Mouse (Mus musculus) activated CD4-positive, CD25-positive, alpha-beta regulatory T cell, adult 4 months (primary cell): ENCODE measurements around the gene Il2ra. TPM values are rescaled to one million over a fixed set of nuclear protein-coding genes. Genes with fewer than 3 reads are reported as not detected.
"Not testable (repeated sequence)": the region's sequence is repeated elsewhere in the genome, so short reads cannot be mapped to it uniquely, and the experiment has no call there.

Experiments
- ATAC-seq: one replicate; pipeline ENCODE4 v1.8.0; 2017
- polyA plus RNA-seq, 2 experiments: library from polyadenylated mRNA; unstranded; fragments of 100-300 nt; shearing (Covaris generic); gene quantifications; one replicate each; pipeline ENCODE4 v1.2.1; 2017

Gene Il2ra
- polyA plus RNA-seq, result 100 to 1,000 TPM; 305 to 312 TPM

DNA sequence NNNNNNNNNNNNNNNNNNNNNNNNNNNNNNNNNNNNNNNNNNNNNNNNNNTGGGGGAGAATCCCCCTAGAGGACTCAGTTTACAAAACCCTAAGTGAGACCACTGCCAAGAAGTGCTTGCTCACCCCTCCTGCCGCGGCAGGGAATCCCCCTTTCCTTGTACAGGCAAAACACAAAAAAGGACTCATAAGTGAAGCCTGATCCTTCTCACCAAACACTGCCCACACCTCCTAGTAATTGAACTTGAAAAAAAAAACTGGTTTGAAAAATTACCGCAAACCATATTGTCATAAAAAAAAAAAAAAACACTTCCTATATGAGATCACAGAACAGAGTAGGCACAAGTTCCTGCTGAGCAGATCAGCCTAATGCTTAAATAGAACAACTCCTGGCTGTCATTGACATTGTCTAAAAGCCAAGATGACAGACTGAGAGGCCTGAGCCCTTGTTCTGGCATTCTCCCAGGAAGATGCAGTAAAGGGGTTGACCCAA lies at the start of gene Il2ra:
Gene Il2ra (plus strand): TSS at position 357 of the 491 bp plus-strand sequence.
- ATAC-seq, result peak; percentile 70

DNA sequence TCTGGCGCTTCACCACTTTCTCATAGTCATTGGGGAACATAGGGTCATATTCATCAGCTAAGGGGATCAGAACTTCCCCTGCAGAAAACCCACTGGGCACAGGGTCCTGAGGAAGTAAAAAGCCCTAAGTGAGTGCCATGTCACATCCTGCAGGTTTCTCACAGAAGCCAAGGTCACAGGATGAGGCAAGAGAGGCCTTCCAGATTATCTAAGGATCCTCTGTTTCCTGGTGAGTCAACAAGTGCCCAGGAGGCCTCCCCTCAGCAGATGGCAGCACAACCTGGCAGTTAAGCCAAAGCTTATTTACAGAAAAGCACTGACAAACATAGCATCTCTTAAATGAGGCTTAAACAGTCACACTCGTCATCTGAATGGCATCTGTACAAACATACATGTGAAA lies 45.9 kb upstream of the Il2ra start:
- no peak for ATAC-seq

DNA sequence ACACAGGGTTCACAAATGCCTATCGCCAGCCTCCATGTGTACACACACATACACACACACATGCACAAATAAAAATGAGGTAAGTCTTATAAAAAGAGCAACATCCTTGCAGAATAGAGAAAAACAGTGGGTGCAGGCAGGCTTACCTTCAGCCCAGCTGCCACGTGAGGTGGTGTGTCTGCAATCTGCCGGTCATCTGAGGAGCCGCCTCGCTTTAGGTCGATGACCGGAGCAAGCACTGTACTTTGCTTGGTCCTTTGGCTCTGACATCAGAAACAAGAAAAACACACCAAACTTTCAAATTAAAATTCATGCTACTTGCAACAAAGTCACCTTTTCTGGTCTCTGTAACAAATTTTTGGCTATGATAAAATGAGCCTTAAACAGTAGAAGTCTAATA lies 44.7 kb upstream of the Il2ra start:
- no peak for ATAC-seq

DNA sequence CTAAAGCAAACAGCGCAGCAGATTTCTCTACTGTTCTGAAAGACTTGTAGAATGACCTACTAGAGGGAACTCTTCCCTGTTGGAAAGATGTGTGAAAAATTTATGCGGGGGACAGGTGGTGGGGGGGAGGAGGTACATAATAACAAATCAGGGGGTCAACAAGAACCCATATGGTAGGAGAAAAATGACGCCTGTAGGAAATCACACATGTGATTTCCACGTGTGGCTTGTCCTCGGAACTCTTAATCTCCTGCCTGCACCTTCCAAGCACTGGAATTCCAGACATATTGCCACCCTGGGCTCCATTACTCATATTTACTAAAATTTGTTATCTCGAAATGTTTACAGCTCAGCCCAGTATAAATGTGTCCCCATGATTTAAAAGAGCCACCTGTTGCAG lies 40.8 kb upstream of the Il2ra start:
- no peak for ATAC-seq

DNA sequence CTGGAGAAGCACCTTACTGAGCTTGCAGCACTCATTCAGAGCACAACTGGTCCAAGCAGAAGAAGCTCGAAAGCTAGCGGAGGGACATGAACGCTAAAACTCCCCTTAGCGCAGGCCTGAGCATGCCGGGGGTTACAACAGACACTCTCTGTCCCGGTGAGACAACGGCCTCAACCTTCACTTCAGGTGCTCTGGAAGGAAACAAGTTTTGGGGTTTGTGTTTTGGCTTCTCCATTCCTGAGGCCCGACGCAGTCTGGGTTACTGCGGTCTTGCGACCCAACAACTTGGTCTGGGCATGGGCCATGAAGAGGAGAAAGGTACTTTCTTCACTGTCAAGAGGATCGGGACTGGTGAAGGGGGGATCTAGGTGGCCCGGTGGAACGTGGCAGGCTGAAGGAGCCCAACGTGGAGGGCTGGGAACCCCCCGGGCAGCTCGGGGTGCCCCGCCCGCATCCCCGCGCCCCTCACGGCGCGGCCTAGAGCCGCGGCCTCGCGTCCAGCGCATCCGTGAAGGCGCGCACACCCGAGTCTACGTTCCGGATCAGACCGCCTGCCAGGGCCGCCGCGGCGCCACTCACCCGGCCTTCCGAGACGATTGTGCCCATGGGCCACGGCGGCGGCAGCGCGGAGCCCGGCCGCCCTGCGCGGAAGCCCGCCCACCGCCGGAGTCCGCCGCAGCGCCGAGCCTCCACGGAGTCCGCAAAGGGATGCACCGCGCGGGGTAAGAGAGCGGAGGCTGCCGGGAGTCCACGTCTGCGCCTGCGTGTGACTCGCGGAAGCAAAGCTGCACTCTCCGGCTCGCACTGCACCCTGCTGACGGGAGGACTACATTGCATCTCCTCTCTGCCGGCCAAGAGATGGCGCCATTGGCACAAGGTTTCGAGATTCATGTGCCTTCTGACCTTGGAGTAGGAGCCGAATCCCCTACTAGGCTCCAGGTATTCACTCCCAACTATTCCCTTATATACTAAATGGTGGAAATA lies 39.8 kb upstream of the Il2ra start:
- ATAC-seq, result peak; percentile 98

DNA sequence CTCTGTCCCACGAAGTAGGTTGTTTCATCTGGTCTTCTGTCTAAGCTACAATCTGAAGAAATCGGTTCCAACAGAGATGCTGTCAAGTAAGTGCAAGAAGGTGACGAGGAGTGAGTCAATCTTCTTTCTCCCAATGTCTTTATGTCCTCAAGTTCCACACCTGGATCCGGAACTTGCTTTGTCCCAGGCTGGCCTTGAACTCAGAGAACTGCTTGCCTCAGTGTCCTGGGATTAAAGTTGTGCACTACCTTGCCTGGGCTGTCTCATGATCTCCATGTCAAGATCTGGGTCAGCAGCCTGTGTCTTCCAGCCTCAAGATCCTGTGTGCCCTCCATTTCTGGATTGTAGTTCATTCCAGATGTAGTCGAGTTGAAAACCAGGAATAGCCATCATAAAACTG lies 38.6 kb upstream of the Il2ra start, which contains the start of gene Rbm17:
Gene Rbm17 (minus strand): TSS at position 101 of the 400 bp plus-strand sequence.
- no peak for ATAC-seq

DNA sequence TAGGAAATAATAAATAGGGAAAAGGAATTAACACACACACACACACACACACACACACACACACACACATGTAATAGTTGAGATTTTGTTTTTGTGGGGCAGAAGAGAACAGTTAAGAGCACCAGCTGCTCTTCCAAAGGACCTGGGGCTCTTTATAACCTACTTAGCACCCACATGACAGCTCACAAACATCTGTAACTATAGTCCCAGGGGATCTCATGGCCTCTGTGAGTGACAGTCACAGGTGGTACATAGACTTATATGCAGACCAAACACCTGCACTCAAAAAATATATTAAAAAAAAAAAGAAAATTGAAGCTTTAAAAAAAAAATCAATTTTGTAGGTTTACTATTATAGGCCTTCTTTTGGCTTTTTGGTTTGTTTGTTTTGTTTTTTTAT lies 37.7 kb upstream of the Il2ra start:
- no peak for ATAC-seq

DNA sequence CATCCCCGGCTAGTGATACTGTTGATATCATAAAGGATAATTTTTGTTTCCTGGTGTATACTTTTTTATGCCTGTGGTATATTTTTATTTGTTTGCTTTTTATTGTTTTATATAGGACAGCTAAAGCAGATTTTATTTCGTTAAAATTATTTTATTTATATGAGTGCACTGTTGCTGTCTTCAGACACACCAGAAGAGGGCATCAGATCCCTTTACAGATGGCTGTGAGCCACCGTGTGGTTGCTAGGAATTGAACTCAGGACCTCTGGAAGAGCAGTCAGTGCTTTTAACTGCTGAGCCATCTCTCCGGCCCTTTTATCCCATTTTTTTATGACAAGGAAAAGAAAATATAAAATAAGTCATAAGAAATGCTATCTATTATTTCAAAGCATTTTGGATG lies 35.9 kb upstream of the Il2ra start:
- ATAC-seq, result not testable (repeated sequence)

DNA sequence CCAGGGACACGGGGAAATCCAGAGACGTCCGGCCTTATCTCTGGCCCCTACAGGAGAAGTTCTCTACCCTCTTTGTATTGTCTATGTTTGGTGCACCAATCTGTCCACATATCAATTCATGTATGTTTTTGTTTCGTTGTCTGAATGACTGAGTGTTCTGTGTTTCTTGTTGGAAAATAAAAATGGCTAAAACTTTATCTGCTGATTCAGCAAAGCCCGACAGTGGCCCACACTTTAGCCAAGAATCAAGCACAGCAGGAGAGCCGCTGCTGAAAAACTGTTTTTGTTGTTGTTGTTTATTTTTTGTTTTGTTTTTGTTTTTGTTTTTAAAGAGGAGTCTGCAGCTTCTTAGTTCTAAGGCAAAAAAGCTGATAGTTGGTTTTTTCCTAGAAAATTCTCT lies 29.7 kb upstream of the Il2ra start:
- ATAC-seq, result not testable (repeated sequence)

DNA sequence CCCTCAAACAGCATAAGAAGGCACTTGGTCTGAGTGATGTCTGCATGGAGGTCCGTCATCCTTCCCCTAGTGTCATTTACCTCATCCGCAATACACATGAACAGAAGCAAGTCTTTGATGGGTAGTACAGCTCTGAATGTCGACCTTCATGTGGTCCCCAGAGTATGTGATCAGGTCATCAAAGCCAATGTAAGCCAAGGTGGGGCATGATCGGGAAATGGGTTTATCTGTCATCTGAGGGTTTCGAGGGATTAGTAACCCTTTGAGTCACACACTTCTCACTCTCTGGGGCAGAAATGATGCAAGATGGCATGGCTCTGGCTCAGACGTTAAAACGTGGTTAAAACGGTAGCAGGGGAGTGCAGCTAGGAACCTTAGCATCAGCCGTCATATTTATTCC lies 25.8 kb upstream of the Il2ra start:
- peak; percentile 43 for ATAC-seq

DNA sequence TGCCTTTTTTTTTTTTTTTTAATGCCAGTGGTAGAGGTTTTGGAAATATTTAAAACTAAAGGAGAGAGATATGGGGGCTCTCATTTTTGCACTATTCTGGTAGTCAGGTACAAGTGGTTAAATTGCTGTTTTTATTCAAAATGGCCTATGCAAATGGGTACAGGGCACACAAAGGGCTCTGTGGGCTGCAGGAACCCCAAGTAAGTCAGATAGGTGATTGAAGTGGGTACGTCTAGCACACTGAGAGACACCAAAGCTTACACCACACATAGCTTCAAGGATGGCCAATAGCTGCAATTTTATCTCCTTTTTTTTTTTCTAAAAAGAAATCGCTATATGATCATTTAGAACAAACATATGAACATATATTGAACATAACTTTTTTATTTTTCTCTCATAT lies 23.0 kb upstream of the Il2ra start:
- ATAC-seq, result peak; percentile 42

DNA sequence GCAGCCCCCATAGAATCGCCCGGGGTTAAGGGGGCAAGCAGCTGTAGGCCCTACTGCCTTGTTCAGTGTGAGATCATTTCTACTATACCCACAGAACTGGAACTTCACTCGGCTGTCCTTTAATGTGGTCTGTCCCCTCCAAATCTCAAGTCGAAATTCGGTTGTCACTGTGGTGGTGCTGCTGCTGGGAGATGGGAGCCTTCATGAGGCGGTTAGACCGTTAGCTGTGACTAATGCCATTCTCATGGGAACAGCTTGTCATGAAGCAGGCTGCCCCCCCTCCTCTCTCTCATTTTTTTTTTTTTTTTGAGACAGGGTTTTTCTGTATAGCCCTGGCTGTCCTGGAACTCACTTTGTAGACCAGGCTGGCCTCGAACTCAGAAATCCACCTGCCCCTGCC lies 19.4 kb upstream of the Il2ra start:
- ATAC-seq, result no peak

DNA sequence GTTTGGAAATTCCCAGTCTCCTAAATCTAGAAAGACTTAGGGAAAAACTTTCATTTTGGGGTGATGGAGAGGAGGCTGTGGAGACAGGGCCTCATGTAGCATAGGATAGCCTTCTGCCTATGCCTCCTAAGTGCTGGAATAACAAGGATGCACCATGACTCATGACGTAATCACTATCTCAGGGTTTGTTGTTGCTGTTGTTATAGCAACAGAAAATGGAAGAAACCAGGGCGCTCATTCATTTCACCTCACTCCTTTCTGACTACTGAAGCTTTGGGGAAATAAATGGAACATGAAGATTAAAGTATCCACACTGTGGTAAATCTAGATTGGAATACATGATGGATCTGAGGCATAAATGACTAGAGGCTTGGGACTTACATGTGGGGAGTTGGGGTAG lies 18.9 kb upstream of the Il2ra start:
- ATAC-seq, result no peak

DNA sequence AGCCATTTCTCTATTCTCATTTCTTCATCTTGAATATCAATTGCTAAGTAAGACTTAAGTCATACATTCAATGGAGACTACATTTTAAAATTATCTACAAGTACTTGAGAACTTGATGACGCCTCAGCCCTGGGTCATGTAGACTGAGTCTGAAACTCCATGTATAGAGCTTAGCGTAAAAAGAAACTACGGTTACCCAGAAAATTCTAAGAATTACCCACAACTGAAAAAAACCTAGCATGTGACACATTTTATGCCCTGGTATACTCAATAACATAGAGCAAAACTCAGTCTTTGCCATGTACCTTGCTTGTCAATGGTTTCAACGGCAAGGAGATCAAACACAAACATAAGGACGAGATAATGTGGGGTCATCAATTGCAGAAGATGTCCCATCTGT lies 16.7 kb upstream of the Il2ra start, which contains the start of gene Gm17490:
Gene Gm17490 (minus strand): TSS at position 375 of the 400 bp plus-strand sequence.
- peak; percentile 47 for ATAC-seq

DNA sequence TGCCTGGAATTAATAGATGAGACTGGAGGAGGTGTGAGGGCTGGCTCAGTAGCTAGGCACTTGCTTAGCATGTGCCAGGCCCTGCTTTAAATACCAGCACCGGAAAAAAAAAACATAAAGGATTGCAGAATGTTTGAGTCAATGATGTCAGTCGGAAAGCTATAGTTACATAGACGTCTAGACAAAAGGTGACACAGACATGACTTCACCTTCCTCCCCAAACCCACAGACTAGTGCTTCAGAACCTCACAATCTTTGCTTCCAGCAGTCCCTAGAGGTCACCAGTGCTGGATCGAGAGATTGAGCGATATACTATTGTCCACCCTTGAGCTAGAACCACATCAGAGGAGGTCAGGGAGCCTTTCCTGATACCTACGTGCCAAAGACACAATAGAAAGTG lies 7.6 kb upstream of the Il2ra start:
- ATAC-seq, result peak; percentile 44

DNA sequence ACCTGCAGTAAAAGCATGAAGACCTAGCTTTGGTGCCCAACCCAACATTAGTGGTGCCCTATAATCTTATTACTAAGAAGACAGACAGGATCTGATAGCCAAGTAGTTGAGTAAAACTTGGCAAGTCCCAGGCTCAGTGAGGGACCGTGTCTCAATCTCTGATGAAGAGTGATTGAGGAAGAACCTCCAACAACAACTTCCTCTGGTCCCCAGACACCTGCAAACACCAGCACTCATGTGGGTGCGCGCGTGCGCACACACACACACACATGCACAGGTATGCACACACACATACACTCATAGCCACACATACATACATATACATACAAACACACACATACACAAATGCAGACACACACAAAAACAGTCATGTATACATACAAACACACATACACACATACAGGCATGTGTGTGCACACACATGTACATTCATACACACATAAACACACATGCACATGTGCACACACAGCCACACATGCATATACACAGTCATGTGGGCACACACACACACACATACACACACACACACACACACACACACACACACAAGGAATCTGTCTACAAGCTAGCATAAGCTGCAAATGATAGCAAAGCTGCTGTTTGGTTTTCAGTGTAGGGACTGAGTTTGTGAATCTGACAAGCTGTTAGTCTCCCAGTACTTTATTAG lies 7.0 kb upstream of the Il2ra start:
- ATAC-seq, result peak; percentile 18

DNA sequence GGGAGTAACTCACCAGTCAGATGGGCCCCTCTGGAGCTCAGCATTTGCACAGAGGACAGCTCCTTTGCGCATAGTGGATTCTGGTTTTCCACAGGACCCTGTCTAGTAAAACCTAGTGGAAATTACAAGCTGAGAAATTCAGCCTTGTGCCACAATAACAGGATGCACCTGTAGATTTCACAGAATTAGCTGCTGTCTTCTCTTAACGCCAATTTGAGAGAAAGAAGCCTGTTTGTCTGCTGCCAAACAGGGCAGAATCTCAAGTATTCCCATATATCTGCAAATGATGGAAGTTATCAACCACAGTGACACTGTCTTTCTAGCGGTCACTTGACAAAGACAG lies 6.5 kb upstream of the Il2ra start:
- ATAC-seq, result peak; percentile 38

DNA sequence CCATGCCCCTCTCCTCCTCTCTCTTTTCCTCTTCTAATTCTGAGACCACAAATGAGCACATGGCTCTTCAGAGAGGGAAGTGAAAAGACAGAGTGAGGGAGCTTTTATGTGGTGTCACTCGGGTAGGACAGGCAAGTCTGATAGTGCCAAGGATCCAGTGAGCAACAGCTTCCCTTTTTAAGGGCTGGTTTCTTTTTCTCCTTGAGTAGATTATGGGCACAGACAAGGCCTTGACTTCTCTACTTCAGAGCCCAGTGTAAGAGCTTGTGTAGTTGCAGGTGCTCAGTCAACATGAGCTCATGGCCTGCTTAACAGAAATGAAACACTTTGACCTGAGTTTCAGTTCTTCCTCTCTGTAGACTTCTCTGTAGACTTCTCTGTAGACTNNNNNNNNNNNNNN lies 5.5 kb upstream of the Il2ra start:
- ATAC-seq, result peak; percentile 44

DNA sequence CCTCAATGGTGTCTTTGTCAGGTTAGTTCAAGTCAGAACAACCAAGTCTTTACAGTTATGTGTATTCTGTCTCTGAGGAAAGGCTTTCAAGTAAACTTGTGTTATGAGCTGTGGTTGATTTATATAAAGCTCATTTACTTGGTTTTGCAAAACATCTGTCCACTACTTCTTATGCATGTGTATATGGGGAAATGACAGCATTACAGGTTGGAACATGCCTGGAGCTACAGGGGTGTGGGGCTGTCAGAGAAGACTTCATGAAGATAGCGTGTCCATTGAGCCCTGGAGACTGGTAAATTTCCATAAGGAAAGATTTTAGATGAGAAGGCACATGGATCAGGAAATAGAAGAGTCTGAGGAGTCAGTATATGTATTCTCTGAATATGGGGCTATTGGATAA lies 1.4 kb downstream of the Il2ra start:
- ATAC-seq, result no peak

DNA sequence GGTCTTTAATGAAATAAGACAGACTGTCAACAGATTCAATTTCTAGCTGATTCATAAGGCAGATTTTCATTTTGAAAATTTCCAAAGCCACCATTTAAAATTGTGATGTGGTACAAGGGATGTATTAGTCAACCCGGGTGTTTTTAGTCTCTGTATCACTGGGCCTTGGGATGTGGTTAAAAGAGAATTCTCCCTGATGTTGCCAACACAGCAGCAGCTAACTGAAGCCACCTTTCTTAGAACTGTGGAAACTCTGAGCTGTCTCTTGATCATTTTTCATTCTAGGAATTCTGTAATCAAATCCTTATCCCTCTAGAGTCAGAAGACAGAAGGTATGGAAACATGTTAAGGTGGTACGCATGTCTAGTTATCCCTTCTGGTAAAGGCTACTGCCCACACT lies 2.7 kb downstream of the Il2ra start:
- ATAC-seq, result peak; percentile 38

DNA sequence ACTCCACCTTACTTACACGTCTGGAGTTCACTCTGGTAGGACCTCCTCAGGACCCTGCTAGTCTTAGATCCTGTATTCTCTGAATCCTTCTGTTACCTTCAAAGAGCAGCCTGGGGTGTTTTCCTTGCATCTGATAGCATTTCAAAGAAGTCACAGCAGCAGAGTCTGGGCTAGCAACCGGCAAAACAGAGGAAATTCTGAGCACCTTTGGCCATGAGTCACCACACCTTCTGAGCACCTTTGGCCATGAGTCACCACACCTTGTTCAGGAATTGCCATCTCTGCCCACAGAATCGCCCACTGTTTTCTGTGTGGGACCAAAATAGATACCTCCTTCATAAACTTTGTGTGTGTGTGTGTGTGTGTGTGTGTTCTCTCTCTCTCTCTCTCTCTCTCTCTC lies 8.9 kb downstream of the Il2ra start:
- peak; percentile 18 for ATAC-seq

DNA sequence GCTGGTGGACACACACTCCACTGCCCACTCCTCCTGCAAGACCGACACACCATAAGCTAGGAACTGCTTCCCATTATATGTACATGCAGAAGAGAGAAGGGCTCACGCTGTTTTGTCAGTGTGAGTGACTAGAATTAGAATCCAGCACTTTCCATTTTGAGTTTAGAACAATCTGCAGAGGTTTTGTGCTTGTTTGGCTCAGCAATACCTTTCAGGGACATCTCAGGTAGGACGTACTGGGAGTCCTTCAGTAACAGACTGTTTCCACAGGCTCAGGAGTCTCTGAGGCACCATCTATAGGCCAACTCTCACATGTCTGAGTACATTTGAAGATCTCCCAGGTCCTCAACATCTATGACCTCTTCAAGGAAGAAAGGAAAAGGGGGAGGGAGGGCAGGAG lies 9.6 kb downstream of the Il2ra start:
- no peak for ATAC-seq

DNA sequence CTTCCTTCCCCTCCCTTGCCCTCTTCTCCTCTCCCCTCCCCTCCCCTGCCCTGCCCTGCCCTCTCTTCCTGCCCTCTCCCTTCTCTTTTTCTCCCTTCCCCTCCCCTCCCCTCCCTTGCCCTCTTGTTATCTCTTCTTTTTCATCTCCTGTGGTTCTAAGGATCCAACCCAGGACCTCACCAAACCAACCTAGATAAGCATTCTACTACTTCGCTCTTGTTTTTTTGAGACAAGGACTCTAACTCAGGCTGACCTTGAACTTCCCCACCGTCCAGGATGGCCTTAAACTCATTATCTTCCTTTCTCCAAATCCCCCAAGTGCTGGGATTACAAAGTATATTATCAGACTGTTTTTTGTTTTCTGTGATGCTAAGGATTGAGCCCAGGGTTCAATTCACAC lies 10.2 kb downstream of the Il2ra start:
- ATAC-seq, result no peak

DNA sequence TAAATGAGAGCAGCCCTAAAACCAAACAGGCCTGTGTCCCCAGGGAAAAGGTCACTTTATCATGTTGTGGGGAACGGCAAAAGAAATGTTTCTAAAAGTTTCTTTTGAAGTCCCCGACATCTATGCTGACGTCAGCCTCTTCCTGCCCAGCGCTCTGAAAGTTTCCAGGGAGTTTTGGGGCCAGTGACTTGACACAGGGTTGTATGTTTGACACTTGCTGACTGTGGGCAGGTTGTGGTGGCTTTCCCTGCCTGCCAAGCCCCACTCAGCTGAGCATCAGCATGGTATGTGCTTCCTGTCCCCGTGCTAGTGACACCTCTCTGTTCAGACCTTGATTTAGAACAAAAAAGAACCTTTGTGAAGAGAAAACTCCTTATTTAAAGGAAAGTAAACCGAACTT lies 10.7 kb downstream of the Il2ra start:
- peak; percentile 70 for ATAC-seq
